Mouse (Mus musculus): ENCODE results near the gene Gm20388.

Gm20388 gene

DNA sequence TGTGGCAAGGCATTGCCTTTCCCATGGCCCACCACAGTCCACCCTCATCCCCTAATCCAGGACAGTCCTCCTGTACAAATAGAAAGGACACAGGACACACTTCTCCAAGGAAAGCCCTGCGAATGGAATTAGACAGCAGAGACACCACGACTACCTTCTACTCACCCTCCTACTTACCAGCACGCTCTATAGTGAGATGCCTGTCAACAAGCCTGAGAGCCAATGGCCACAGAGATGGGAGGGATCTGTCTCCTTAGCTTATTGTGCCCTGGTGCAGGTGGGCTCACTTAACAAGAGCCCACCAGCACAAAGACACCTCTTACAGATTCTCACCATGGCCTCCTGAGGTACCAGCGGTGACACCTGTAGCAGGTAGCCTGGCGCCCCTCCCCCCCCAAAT, 4482.4 kb downstream of the Gm20388 start:
- no peak for DNase-seq

DNA sequence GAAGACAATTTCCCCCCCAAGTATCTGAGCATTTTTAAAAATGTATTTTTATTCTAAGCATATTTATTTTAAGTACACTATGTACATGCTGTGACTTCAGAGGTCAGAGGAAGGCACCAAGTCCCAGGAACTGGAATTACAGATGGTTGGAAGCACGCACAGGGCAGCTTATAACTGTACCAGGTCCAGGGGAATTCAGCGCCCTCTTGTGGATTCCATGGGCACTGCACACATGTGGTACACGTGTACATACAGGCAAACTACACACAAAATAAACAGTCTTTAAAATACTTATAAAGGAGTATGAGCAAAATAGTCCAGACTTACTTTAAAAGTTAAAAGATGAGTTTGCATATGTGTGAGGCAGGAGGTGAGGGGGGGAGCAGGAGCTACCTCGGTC, 4483.3 kb downstream of the Gm20388 start:
- DNase-seq: no peak

DNA sequence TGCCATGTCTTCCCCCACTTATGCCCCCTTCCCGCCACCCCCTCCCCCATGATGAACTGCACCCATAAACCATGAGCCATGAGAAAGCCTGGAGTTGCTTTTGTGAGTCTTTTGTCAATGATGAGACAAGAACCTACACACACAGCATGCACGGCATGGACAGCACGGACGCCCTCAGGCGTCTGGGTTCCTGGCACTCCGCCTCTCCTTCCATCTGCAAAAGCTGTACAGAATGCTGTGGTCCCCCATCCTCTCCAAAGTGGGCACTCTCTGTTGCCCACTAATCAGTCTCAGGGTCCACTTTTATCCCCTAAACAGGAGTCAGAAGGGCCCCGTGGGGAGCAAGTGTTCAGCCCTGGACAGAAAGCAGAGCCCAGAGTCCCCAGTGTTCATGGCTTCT, 4484.3 kb downstream of the Gm20388 start:
- no peak for DNase-seq

Data from liver (tissue).